Mouse (Mus musculus) testis, adult 10 weeks (tissue): ENCODE data around the gene Asap3. TPM values are rescaled to one million over a fixed set of nuclear protein-coding genes. Genes with fewer than 3 reads are reported as not detected.

Source experiments
- polyA plus RNA-seq: library from polyadenylated mRNA; stranded (reverse); fragments of 350-450 nt; fragmentation: Illumina TruSeq; extraction: RNeasy Lipid Tissue Mini Kit (QIAGEN cat#74804); gene quantifications from one replicate; pipeline ENCODE4 v1.2.3, GENCODE M21; 2014; ENCODE audit warnings: low read depth, low replicate concordance

Asap3 gene
- 0.35 TPM for polyA plus RNA-seq

GRCm38 (mm10) chr4:136206033-136206893 lies at the start of gene Asap3:
TSS of gene Asap3 (plus strand) at chr4:136206365.

GRCm38 (mm10) chr4:136172011-136172541 lies 34.1 kb upstream of the Asap3 start, which contains the start of gene E2f2:
TSS of gene E2f2 (plus strand) at chr4:136172394.

DNA sequence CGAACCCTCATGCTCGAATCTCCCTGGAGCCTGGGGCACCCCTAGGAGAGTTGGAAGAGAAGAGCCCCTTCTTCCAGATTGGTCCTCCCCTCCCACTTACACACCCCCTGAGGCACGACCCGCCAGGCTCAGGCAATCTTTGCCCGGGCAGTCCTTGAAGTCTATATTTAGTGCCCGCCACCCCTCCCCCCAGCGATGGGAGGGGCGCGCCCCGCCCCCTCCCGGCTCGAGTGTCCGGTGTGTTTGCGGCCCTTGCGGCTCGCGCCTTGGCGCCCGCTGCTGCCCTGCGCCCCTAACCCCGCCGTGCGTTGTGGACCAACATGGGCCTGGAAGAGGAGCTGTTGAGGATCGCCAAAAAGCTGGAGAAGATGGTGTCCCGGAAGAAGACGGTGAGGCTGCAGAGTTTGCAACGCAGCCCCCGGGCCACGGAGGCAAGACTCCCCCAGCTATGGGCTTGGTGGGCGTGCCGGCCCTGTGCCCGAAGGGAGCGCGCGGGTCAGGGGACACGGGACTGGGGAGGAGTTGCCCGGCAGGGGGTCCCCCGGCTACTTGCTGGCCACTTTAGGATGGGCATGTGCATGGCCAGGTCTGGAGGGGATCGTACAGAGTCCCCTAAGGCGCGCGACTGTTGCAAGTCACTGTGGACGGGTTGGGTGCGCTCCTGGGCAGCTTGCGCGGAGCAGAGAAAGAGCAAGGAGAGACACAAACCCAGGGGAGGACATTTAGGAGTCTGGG lies 41.7 kb downstream of the Asap3 start, which contains the start of gene Tcea3:
TSS of gene Tcea3 (plus strand) at position 1 of the 735 bp plus-strand sequence.

DNA sequence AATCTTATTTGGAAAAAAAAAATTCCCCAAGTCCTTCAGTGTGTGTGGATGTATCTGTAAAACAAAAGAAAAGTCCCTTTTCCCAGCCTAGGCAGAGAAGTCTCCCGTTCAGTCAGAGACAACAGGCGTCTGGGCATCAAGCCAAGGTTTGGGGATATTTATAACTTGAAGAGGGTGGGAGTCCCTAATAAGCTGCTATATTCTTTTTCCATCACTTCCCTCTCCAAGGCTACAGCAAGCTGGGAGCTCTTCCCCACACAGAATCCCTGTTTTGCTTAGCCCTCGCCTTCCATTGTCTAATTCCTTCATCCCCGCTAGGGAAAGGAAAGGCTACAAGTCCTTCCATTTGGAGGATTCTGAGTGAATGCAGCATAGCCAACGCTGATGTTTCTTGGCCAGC lies 78.3 kb downstream of the Asap3 start, which contains the start of gene Zfp46:
TSS of gene Zfp46 (plus strand) at position 229 of the 400 bp plus-strand sequence.

Other genes with a start within 250 kb of the Asap3 start
- not detected for gene Gale, start 242.6 kb upstream of the Asap3 start, polyA plus RNA-seq
- gene Lypla2, start 233.7 kb upstream of the Asap3 start, polyA plus RNA-seq, result 0.25 TPM
- gene Pithd1, start 219.1 kb upstream of the Asap3 start, polyA plus RNA-seq, result 63.0 TPM
- 23.1 TPM for gene Eloa, start 184.6 kb upstream of the Asap3 start, polyA plus RNA-seq
- gene Rpl11, start 152.9 kb upstream of the Asap3 start, polyA plus RNA-seq, result 175 TPM
- not detected for gene Id3, start 62.9 kb upstream of the Asap3 start, polyA plus RNA-seq
- 0.27 TPM for gene E2f2, start 34.0 kb upstream of the Asap3 start, polyA plus RNA-seq
- gene Tcea3, start 41.4 kb downstream of the Asap3 start, polyA plus RNA-seq, result 0.67 TPM
- gene Zfp46, start 78.3 kb downstream of the Asap3 start, polyA plus RNA-seq, result 3.5 TPM
- gene Hnrnpr, start 104.6 kb downstream of the Asap3 start, polyA plus RNA-seq, result 207 TPM
- not detected for gene Htr1d, start 217.2 kb downstream of the Asap3 start, polyA plus RNA-seq